Mouse (Mus musculus): ENCODE results near the gene Adgra3. TPM values are rescaled to one million over a fixed set of nuclear protein-coding genes. Genes with fewer than 3 reads are reported as not detected.

Adgra3 gene
- total and polyA plus RNA-seq, 2 experiments from 2014 or later: 9.1 to 42.1 TPM

GRCm38 (mm10) chr5:50043677-50044076 lies 15.1 kb downstream of the Adgra3 start:
- H3K27me3 ChIP-seq (ENCODE audit: insufficient read depth, low read length): no peaks in the 10 kb centered on the region

DNA sequence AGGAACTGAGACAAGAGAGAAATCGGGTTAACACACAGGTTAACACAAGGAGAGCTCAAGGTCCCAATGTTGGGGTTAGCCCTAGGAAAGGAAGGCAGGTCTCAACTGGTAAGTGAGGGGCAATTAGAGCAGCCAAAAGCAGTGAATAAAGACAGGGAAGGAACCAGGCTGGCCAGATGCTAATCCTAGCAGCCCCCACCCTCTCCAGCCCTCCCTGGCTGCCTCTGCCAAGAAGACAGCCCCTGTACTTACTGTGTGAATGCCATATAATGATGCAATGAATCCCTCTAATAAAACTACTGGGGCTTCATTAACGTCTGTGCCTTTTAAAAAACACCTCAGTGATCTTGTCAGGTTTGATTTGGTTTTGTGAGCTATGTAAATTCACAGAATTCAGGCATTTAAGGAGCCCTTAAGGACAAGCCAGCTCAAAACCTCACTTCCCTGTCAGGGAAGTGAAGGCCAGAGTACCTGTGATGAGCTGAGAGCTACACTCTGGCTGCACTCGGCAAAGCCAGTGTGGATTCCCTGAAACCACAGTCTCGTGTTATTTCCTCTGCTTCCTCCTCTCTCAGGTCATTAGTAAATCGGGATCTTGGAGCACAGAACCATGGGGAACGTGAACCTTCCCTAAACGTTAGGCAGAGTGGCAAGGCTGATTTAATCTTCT lies 16.4 kb downstream of the Adgra3 start:
- no peak for TF ChIP-seq CTCF (IDR thresholded peaks at IDR 0.05; ENCODE audit: low read depth)
- ATAC-seq (peak; percentile 84), DNase-seq (no peak)
- no peaks in the 10 kb centered on the region for H3K27me3 ChIP-seq (ENCODE audit: insufficient read depth, low read length)
- 30% methylated on average over 7 of the region's 7 CpGs for WGBS
- H3K27ac ChIP-seq (ENCODE audit: low read depth, low read length): no peak overlapping the region
- H3K4me3 ChIP-seq (ENCODE audit: low read depth, low read length): no peak overlapping the region
- no peak overlapping the region for H3K4me2 ChIP-seq (ENCODE audit: low read depth)
- no peaks in the 10 kb centered on the region for H3K9me3 ChIP-seq (ENCODE audit: low read length)
- H3K36me3 ChIP-seq (ENCODE audit: insufficient read depth): no peaks in the 10 kb centered on the region
- H3K4me1 ChIP-seq (ENCODE audit: insufficient read depth): peaks cover 6% of the 10 kb centered on the region; the same call in 1 of the 2 replicates
- no peak overlapping the region for H3K9ac ChIP-seq

More at GRCm38 (mm10) chr5:50043677-50044076, 15.1 kb downstream of the Adgra3 start:
- Histone ChIP-seq H3K4me3 (ENCODE audit: low read depth, low read length) (no peak overlapping the region), H3K36me3 (ENCODE audit: insufficient read depth) (no peaks in the 10 kb centered on the region), H3K9ac (no peak overlapping the region), H3K4me2 (ENCODE audit: low read depth) (no peak overlapping the region), H3K27ac (ENCODE audit: low read depth, low read length) (no peak overlapping the region), H3K9me3 (ENCODE audit: low read length) (no peaks in the 10 kb centered on the region), H3K4me1 (ENCODE audit: insufficient read depth) (peaks cover 6% of the 10 kb centered on the region; the same call in 1 of the 2 replicates)
- ATAC-seq (no peak), DNase-seq (no peak)
- TF ChIP-seq CTCF (IDR thresholded peaks at IDR 0.05; ENCODE audit: low read depth): no peak
- 94% methylated on average over 4 of the region's 4 CpGs for WGBS

GRCm38 (mm10) chr5:50039521-50039920 lies 19.3 kb downstream of the Adgra3 start:
- H3K9ac ChIP-seq: no peak overlapping the region
- no peak overlapping the region for H3K27ac ChIP-seq (ENCODE audit: low read depth, low read length)
- no peak overlapping the region for H3K4me2 ChIP-seq (ENCODE audit: low read depth)
- TF ChIP-seq CTCF (IDR thresholded peaks at IDR 0.05; ENCODE audit: low read depth): no peak
- peaks cover 6% of the 10 kb centered on the region; the same call in 1 of the 2 replicates for H3K4me1 ChIP-seq (ENCODE audit: insufficient read depth)
- no peak overlapping the region for H3K4me3 ChIP-seq (ENCODE audit: low read depth, low read length)
- DNase-seq: no peak
- 56% methylated on average over 6 of the region's 6 CpGs for WGBS
- ATAC-seq: no peak
- H3K9me3 ChIP-seq (ENCODE audit: low read length): no peaks in the 10 kb centered on the region
- H3K36me3 ChIP-seq (ENCODE audit: insufficient read depth): no peaks in the 10 kb centered on the region
- no peaks in the 10 kb centered on the region for H3K27me3 ChIP-seq (ENCODE audit: insufficient read depth, low read length)

DNA sequence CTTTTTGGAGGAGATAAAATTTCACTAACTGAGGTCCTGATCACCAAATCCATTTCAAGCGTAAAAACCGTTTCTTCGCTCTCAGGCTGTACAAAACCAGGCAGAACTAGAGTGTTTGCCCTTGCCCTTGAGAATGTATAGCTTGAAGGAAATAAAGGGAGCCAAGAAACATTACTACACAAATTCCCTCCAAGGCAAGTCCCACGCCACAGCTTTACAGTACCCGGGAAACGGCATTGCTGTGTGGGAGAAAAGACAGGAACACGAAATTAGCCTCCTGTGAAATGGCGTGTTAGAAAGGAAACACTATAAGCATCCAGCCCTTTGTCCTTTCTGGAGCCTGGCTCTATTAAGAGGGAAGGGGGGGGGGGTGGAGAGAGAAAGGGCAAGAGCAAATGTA lies 21.1 kb downstream of the Adgra3 start:
- no peak for DNase-seq
- Histone ChIP-seq H3K36me3 (ENCODE audit: insufficient read depth) (no peaks in the 10 kb centered on the region), H3K27ac (ENCODE audit: low read depth, low read length) (no peak overlapping the region), H3K4me2 (ENCODE audit: low read depth) (no peak overlapping the region), H3K4me3 (ENCODE audit: low read depth, low read length) (no peak overlapping the region), H3K9ac (no peak overlapping the region), H3K27me3 (ENCODE audit: insufficient read depth, low read length) (no peaks in the 10 kb centered on the region), H3K4me1 (ENCODE audit: insufficient read depth) (peaks cover 6% of the 10 kb centered on the region; the same call in 1 of the 2 replicates), H3K9me3 (ENCODE audit: low read length) (no peaks in the 10 kb centered on the region)
- TF ChIP-seq CTCF (IDR thresholded peaks at IDR 0.05; ENCODE audit: low read depth): no peak
- WGBS: 40% methylated on average over 8 of the region's 8 CpGs
- ATAC-seq: no peak

- WGBS: 64% methylated on average over 8 of the region's 8 CpGs
- Histone ChIP-seq H3K27ac (ENCODE audit: low read depth, low read length) (no peak overlapping the region), H3K9me3 (ENCODE audit: low read length) (no peaks in the 10 kb centered on the region), H3K4me3 (ENCODE audit: low read depth, low read length) (no peak overlapping the region), H3K27me3 (ENCODE audit: insufficient read depth, low read length) (no peaks in the 10 kb centered on the region), H3K9ac (no peak overlapping the region), H3K4me2 (ENCODE audit: low read depth) (no peak overlapping the region), H3K4me1 (ENCODE audit: insufficient read depth) (no peaks in the 10 kb centered on the region), H3K36me3 (ENCODE audit: insufficient read depth) (no peaks in the 10 kb centered on the region)
- no peak for ATAC-seq
- DNase-seq: no peak
- TF ChIP-seq CTCF (IDR thresholded peaks at IDR 0.05; ENCODE audit: low read depth): no peak
These were observed 23.8 kb downstream of the Adgra3 start for GRCm38 (mm10) chr5:50034900-50035514.

GRCm38 (mm10) chr5:50034231-50034630 lies 24.6 kb downstream of the Adgra3 start:
- H3K4me2 ChIP-seq (ENCODE audit: low read depth): no peak overlapping the region

DNA sequence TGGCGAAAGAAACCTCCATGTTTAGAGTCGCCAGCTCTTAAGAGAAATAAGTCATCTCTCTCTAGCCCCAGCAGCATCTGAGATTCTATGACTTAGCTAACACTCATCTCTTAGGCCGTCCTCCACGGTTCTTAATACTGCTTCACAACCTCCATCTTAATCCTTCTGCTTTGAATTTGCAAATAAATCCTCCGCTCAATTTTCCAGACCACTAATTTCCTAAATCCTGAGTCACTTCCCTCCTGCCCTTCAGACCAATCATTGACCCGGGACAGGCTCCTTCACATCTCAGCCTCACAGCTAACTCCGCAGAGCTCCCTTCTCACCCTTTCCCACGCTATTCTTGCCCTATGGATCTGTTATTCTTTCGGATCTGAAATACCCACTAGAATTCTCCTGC lies 25.1 kb downstream of the Adgra3 start:
- DNase-seq: no peak
- H3K4me1 ChIP-seq (ENCODE audit: insufficient read depth): no peaks in the 10 kb centered on the region
- 38% methylated on average over 9 of the region's 9 CpGs for WGBS
- TF ChIP-seq CTCF (IDR thresholded peaks at IDR 0.05; ENCODE audit: low read depth): no peak
- no peak overlapping the region for H3K9ac ChIP-seq
- no peak overlapping the region for H3K4me2 ChIP-seq (ENCODE audit: low read depth)
- ATAC-seq: no peak
- H3K36me3 ChIP-seq (ENCODE audit: insufficient read depth): no peaks in the 10 kb centered on the region
- H3K27me3 ChIP-seq (ENCODE audit: insufficient read depth, low read length): no peaks in the 10 kb centered on the region
- H3K27ac ChIP-seq (ENCODE audit: low read depth, low read length): no peak overlapping the region
- no peaks in the 10 kb centered on the region for H3K9me3 ChIP-seq (ENCODE audit: low read length)
- no peak overlapping the region for H3K4me3 ChIP-seq (ENCODE audit: low read depth, low read length)

More at GRCm38 (mm10) chr5:50034231-50034630, 24.6 kb downstream of the Adgra3 start:
- Histone ChIP-seq H3K9me3 (ENCODE audit: low read length) (no peaks in the 10 kb centered on the region), H3K36me3 (ENCODE audit: insufficient read depth) (no peaks in the 10 kb centered on the region), H3K4me1 (ENCODE audit: insufficient read depth) (no peaks in the 10 kb centered on the region), H3K4me3 (ENCODE audit: low read depth, low read length) (no peak overlapping the region), H3K27me3 (ENCODE audit: insufficient read depth, low read length) (no peaks in the 10 kb centered on the region), H3K27ac (ENCODE audit: low read depth, low read length) (no peak overlapping the region), H3K9ac (no peak overlapping the region)
- DNase-seq (no peak), ATAC-seq (peak; percentile 19; the same call in 1 of the 2 replicates)
- TF ChIP-seq CTCF (IDR thresholded peaks at IDR 0.05; ENCODE audit: low read depth): no peak
- 42% methylated on average over 6 of the region's 6 CpGs for WGBS
